Mouse (Mus musculus) lung, embryonic 14.5 days (tissue): ENCODE results near the gene Nfkbiz. TPM values are rescaled to one million over a fixed set of nuclear protein-coding genes. Genes with fewer than 3 reads are reported as not detected.

Source experiments
- ATAC-seq: fragments of 200-750 bp; cut with Nextera tagmentation; 2 replicates; pipeline ENCODE4 v1.8.0; 2017; ENCODE audit warnings: mild to moderate bottlenecking, moderate TSS enrichment, moderate library complexity; ENCODE audit not compliant: insufficient read depth
- DNase-seq: peaks from one replicate; pipeline ENCODE4 v3.0.0-alpha.2; 2015
- H3K27ac ChIP-seq: fragments of 300-500 bp; sonication (generic); 2 replicates; pipeline ENCODE4 v1.5.1; 2014; ENCODE audit warnings: low read depth, mild to moderate bottlenecking, moderate library complexity
- H3K27me3 ChIP-seq: fragments of 300-500 bp; sonication (generic); 2 replicates; pipeline ENCODE4 v1.6.1; 2014; ENCODE audit warnings: low read length, control low read depth; ENCODE audit not compliant: insufficient read depth
- H3K36me3 ChIP-seq: fragments of 300-500 bp; sonication (generic); 2 replicates; pipeline ENCODE4 v1.6.1; 2014; ENCODE audit warnings: control low read depth; ENCODE audit not compliant: insufficient read depth
- H3K4me1 ChIP-seq: fragments of 300-500 bp; sonication (generic); 2 replicates; pipeline ENCODE4 v1.6.1; 2014; ENCODE audit warnings: antibody characterized with exemption, control low read depth; ENCODE audit not compliant: insufficient read depth
- H3K4me2 ChIP-seq: fragments of 300-500 bp; sonication (generic); 2 replicates; pipeline ENCODE4 v1.6.1; 2014; ENCODE audit warnings: mild to moderate bottlenecking
- H3K4me3 ChIP-seq: fragments of 300-500 bp; sonication (generic); 2 replicates; pipeline ENCODE4 v1.5.1; 2014; ENCODE audit warnings: low read depth, low read length
- H3K9ac ChIP-seq: fragments of 300-500 bp; sonication (generic); 2 replicates; pipeline ENCODE4 v1.6.1; 2014
- H3K9me3 ChIP-seq: fragments of 300-500 bp; sonication (generic); 2 replicates; pipeline ENCODE4 v1.6.1; 2016; ENCODE audit warnings: low read depth, low read length, control low read depth
- CTCF ChIP-seq: IDR thresholded peaks from 2 replicates; pipeline ENCODE4 v1.5.1; 2016; ENCODE audit warnings: antibody characterized with exemption, low read depth
- WGBS: fragments of 180-500 bp; shearing (Covaris S2); extraction: QIAGEN DNeasy Blood & Tissue Kit; methylation state at CpG from one replicate; pipeline ENCODE4 v1.1.7; 2014; 5-methylcytosine and 5-hydroxymethylcytosine counted together
- polyA plus RNA-seq: library from polyadenylated mRNA; unstranded; fragments of >200 nt; fragmentation: Nextera tagmentation; extraction: Ambion mirVana; gene quantifications from 2 replicates; pipeline ENCODE4 v1.2.1, GENCODE M21; 2014

Nfkbiz gene
- 5.8 and 6.3 TPM in 2 replicates for polyA plus RNA-seq

DNA sequence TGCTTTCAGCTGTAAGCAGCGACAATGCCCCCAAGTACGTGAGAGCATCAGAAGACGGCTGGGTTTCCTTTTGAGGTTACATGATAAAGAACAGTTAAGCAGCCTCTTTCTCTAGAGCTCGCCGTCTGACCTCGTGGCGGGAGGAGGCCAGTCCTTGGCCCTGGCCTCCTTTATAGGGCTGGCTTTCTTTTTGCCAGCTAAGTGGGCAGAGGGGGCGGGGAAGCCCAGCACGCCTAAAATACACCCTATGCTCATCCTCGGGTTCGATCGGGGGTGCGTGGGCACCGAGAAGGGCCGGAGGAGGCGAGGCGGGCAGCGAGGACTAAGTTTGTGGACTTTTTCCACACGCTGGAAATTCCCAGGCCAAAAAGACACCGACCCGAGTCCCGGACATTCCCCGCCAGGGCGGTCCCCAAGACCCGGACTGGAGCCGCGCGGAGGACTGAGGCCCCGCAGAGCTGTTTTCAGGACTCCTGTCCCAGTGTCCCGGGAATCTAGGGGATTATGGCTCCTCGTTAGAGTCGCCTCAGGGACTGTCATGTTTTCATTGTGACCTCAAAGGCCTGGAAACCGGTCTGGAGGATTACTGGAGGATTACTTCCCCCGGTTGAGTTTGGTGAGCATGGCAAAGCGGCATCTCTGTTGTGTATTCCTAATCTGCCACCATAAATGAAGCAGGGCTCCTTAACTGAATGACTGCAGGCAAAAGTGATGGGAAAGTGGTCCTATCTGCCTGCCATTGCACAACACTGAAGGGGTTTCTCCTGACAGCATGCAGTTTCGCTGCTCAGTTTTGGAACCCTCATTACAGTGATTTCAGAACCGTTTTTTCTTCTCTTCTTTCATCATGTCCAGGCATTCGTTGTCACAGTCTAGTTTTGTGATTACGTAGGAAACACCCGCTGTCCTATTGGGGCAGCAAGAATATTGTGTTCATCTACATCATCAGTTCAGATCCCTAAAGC, at the start of gene Nfkbiz:
Gene Nfkbiz, minus strand, starts transcription at position 390 of the 965 bp plus-strand sequence.
- Histone ChIP-seq H3K9me3 (no peaks in the 10 kb centered on the region), H3K27me3 (no peaks in the 10 kb centered on the region), H3K4me3 (peak within 1 kb of the TSS; percentile 64), H3K4me1 (peaks cover 4% of the 10 kb centered on the region; the same call in 1 of the 2 replicates), H3K36me3 (0 out of 2 replicates have a peak, but pooled peaks cover 3% of the 10 kb centered on the region), H3K4me2 (peak within 1 kb of the TSS; percentile 69), H3K27ac (peak within 1 kb of the TSS; percentile 92), H3K9ac (peak within 1 kb of the TSS; percentile 85)
- TF ChIP-seq CTCF, result no peak
- DNase-seq (peak; percentile 93), ATAC-seq (peak; percentile 97)
- WGBS, result under 1% methylated on average over 40 of the region's 40 CpGs

- 65% methylated on average over 7 of the region's 7 CpGs for WGBS
- Histone ChIP-seq H3K4me2 (no peak overlapping the region), H3K4me3 (no peak overlapping the region), H3K4me1 (no peaks in the 10 kb centered on the region), H3K36me3 (peaks cover 13% of the 10 kb centered on the region; the same call in 1 of the 2 replicates), H3K27ac (no peak overlapping the region), H3K9me3 (no peaks in the 10 kb centered on the region), H3K27me3 (no peaks in the 10 kb centered on the region), H3K9ac (no peak overlapping the region)
- DNase-seq (peak; percentile 24), ATAC-seq (peak; percentile 67; the same call in 1 of the 2 replicates)
- peak; percentile 57 for TF ChIP-seq CTCF
Measured at GRCm38 (mm10) chr16:55887814-55888583, 49.3 kb upstream of the Nfkbiz start.

DNA sequence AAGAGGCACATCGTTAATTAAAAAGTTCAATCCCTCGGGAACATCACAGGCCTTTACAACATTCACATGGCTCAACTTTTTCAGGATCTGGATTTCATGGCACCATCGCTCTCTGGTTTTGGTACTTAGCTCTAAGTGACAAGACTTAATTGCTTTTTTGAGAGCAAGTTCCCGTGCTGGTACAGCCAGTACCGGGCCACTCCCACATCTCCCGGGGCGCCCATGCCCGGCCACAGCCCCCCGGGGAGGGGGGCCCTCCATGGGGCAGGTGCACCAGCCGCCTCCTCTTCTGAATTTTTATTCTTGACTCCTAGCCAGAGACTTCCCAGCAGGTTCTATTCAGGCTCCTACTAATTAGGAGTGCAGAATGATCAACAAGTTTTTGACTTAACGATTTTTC, 45.5 kb upstream of the Nfkbiz start:
- H3K4me2 ChIP-seq, result no peak overlapping the region
- H3K27ac ChIP-seq, result no peak overlapping the region
- TF ChIP-seq CTCF, result no peak
- no peak overlapping the region for H3K9ac ChIP-seq
- peaks cover 10% of the 10 kb centered on the region; the same call in 1 of the 2 replicates for H3K36me3 ChIP-seq
- no peaks in the 10 kb centered on the region for H3K4me1 ChIP-seq
- H3K27me3 ChIP-seq, result no peaks in the 10 kb centered on the region
- DNase-seq (no peak), ATAC-seq (no peak)
- WGBS, result 85% methylated on average over 11 of the region's 11 CpGs
- H3K9me3 ChIP-seq, result no peaks in the 10 kb centered on the region
- no peak overlapping the region for H3K4me3 ChIP-seq

- Histone ChIP-seq H3K4me1 (no peaks in the 10 kb centered on the region), H3K9me3 (no peaks in the 10 kb centered on the region), H3K9ac (no peak overlapping the region), H3K27me3 (no peaks in the 10 kb centered on the region), H3K27ac (no peak overlapping the region), H3K4me3 (no peak overlapping the region), H3K4me2 (no peak overlapping the region), H3K36me3 (0 out of 2 replicates have a peak, but pooled peaks cover 3% of the 10 kb centered on the region)
- DNase-seq (peak; percentile 28), ATAC-seq (no peak)
- no peak for TF ChIP-seq CTCF
- WGBS, result 39% methylated on average over 6 of the region's 6 CpGs
Measured at GRCm38 (mm10) chr16:55876025-55876424, 37.3 kb upstream of the Nfkbiz start.

DNA sequence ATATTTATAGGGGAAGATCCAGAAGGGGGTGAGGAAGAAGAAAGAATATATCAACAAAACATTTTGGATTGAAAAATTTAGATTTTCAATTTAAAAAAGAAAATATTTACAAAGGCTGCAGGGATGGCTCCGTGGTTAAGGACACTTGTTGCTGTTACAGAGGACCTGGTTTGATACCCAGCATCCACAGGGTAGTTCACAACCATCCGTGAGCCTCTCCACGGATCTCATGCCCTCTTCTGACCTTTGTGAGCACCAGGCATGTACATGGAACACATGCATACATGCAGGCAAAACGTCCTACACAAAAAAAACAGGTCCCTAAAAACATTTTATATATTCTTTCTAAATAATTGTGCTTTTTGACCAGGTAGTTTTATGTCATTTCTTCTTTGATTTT, 25.1 kb upstream of the Nfkbiz start:
- peak; percentile 11; the same call in 1 of the 2 replicates for ATAC-seq
- H3K36me3 ChIP-seq, result 0 out of 2 replicates have a peak, but pooled peaks cover 5% of the 10 kb centered on the region
- WGBS, result 70% methylated on average over 4 of the region's 4 CpGs
- no peak overlapping the region for H3K9ac ChIP-seq
- H3K27me3 ChIP-seq, result no peaks in the 10 kb centered on the region
- DNase-seq, result no peak
- H3K4me2 ChIP-seq, result no peak overlapping the region
- no peak overlapping the region for H3K4me3 ChIP-seq
- no peaks in the 10 kb centered on the region for H3K4me1 ChIP-seq
- no peak overlapping the region for H3K27ac ChIP-seq
- no peaks in the 10 kb centered on the region for H3K9me3 ChIP-seq
- TF ChIP-seq CTCF, result no peak

- Histone ChIP-seq H3K27me3 (no peaks in the 10 kb centered on the region), H3K4me3 (no peak overlapping the region), H3K4me1 (no peaks in the 10 kb centered on the region), H3K9me3 (no peaks in the 10 kb centered on the region), H3K9ac (no peak overlapping the region), H3K27ac (no peak overlapping the region), H3K4me2 (no peak overlapping the region), H3K36me3 (0 out of 2 replicates have a peak, but pooled peaks cover 5% of the 10 kb centered on the region)
- 22% methylated on average over 7 of the region's 7 CpGs for WGBS
- ATAC-seq (peak; percentile 39), DNase-seq (peak; percentile 91)
- peak; percentile 99 for TF ChIP-seq CTCF
Measured at GRCm38 (mm10) chr16:55863149-55863815, 24.6 kb upstream of the Nfkbiz start.
